Mouse (Mus musculus) cerebellum, adult 9-11 months (tissue): ENCODE data around the gene Hs3st4.

ENCODE experiments used
- DNase-seq: peaks from one replicate; pipeline ENCODE4 v3.0.0; 2022

Gene Hs3st4

DNA sequence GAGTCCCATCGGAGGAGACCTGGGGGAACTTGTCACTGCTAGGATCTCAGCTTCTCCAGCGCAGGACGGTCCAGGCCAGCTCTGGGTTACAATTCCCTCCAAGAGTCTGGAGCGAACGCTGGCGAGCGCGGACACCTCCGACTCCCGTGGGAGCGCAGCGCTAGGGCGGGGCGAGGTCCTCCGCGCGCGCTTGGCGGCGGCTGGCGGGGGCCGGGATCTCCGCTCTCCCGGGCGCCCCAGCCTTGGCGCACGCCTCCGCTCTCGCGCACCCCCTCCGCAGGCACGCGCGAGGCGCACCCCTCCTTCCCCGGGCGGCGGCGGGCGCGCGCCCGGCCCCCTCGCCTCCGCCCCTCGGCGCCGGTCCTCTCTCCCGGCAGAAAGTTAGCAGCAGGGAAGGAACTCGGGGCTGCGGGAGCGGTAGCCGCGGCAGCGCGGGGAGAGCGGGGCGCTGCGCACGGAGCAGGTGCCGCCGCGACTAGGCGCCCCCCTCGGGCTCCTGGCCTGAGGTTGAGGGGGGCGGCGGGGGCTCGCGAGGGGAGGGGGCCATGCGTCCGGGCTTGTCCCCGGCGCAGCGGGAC, at the start of gene Hs3st4:
TSS of gene Hs3st4 (plus strand) at position 409 of the 578 bp plus-strand sequence.
- DNase-seq = no peak

DNA sequence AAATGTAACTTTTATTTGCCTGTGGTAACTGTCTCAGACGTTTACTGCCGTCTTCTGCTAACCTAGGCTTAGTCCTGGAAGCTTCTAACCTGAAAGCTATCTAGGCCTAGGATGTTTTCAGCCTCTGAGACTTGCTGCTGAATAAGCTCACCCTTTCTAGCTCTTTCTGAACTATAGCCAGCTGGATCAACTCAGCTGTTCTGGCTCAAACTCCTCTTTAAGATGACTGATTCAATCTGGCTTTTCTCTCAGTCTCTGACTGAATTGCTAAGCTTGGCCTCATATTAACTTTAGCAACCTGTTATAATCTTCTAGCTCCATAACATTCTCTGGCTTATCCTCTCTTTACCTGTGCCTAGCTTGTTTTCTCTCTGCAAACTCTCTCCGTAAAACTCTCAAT, 35.8 kb upstream of the Hs3st4 start:
- no peak for DNase-seq

DNA sequence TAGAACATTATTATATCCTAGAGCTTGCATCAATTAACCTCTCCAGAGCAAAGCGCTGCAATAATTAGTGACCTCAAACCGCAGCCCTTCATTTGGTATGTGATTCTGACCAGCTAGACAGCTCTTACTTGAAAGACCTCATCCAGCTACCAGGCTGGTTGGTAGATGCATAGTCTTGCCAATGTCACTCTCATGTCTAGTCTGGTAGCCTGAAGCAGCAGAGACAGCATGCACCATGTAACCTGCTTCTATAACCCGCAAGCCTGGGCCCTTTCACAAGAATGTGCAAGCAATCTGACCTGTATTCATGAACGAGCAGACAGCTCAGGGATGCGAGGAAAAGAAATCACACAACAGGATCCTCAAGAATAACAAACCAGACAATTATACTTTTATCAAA, 19.6 kb upstream of the Hs3st4 start:
- no peak for DNase-seq

DNA sequence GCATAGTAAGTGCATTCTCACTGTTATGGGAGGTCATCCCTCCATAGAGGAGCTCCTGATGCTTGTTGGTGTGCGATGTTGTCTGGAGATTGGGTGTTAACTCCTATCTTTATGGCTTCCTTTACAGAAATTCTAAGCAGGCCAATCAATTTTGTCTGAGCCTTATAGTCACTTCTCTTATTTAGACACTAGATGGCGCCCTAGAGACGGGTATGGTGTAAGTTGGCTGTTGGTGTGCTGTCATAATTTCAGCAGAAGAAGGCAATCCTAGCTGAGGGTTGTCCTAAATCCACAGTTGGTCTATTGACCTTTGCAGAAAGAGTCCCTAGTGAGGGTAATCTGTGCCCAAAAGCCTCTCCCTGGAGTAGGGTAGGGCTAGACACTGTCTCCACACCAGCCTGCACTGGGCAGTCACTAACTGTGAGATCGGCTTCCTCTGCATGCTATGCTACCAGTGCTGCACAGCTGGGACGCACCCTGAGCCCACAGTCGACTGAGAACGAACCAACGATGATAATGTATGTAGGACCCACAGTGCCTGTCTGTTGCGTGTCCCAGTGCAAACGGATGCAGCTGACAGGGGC, 18.0 kb upstream of the Hs3st4 start:
- DNase-seq = no peak

DNA sequence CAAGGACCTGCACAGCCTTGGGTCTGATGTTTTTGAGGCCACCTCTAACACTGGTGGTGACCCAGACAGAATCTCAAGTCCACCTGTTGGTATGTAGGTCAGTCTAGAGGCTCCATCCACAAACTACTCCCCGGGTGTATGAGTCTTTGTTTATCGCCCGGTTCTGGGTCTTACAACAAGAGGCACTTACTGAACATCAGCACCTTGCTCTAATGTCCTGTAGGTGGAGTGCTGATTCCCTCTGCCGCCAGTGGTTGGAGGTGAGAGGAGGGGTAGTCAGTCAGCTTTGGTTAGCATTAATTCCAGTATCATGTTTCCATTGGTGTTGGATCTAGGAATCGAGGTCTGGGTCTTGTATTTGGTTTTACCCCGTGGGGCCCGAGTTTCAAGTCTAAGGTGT, 17.2 kb upstream of the Hs3st4 start:
- DNase-seq = no peak

DNA sequence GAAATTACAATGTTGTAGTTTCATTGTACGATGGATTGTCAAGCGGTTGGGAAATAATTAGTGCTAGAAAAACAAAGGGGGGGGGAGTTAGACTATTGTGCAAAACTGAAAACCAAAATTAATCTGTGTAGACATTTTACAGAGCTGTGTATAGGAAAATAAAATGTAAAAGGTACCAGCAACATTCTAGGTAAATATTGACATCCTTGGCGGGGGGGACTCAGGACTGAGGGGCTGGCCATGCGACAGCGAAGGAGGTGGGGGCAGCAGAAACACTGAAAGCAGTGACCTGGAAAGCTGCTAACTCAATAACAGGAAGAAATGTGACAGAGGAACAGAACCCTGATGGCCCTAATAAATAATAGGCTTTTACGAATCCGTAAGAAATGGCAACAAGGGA, 7.2 kb upstream of the Hs3st4 start:
- no peak for DNase-seq

DNA sequence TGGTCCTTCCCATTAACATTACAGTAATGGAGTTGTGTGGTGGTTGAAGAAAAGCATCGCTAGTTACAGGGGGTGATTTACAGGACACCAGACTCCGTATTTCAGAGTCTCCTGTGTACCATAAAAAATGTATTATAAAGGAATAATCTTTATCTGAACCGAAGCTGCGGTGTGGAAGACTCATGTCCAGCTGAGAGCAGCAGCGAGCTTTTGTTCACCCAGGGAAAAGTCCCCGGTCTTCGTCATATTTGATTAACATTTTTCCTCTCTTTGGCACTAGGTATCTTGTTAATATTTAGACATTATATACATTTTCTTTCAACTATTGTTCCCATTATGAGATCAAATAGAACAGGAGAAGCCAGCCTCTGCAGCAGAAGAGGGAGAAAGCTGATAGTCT, 1.2 kb upstream of the Hs3st4 start:
- DNase-seq = no peak

DNA sequence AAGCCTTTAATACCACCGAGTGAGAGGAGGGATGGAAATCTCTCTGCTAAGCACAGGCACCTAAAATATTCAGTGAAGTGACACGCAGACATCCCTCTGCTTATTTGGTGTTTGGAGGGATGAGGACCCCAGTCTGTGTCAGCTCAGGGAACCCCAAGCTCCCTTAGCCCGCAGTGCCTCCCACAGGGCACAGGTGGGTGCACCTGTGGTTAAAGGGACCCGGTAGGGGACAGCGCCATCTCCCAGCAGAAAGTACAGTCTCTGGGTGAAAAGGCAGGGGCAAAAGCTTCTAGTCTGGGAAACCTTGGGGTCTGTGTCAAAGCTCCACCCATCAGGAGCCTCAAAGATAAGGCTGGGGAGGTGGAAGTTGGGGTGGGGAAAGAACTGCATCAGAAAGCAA, 659 bp upstream of the Hs3st4 start:
- DNase-seq = no peak

DNA sequence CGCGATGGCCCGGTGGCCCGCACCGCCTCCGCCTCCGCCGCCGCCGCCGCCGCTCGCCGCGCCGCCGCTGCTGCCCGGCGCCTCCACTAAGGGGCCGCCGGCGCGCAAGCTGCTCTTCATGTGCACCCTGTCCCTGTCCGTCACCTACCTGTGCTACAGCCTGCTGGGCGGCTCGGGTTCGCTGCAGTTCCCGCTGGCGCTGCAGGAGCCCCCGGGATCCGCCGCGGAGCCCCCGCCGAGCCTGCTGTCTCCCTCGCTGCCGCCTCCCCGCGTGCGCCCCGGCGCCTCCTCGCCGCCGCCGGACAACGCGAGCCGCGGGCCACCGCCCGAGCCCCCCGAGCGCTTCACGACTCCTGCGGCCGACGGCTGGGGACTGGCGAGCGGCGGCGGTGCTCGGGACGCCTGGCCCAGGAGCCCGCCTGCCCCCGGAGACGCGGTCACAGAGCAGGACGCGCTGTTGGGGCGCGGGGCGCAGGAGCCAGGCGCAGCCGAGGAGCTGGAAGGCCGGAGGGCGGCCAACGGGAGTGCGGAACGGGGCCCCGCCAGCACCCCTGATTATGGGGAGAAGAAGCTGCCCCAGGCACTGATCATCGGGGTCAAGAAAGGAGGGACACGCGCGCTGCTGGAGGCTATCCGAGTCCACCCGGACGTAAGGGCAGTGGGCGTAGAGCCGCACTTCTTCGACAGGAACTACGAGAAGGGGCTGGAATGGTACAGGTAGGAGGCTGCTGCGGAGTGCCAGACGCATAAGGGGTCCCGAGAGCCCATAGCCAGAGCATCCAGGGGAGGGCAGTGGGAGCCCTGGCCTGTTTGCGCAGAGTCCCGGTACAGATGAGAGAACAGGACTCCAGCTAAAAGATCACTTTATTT, 743 bp downstream of the Hs3st4 start:
- no peak for DNase-seq

DNA sequence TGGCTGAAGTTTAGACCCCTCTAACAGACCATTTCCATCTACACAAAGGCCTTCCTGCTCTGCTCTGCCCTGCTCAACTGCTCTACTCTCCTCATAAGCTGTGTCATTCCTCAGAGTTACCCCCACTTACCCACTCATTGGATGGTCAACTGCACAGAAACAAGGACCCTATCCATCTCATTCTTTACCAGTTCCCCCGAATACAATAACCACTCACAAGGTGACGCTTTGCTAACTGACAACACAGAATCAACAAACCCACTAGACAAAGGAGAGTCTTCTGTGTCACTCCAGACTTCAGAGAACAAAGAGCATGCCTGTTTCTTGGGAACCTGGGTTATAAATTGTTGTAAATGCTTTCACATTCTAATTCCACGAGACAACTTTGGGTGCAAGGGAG, 9.5 kb downstream of the Hs3st4 start:
- DNase-seq = no peak

DNA sequence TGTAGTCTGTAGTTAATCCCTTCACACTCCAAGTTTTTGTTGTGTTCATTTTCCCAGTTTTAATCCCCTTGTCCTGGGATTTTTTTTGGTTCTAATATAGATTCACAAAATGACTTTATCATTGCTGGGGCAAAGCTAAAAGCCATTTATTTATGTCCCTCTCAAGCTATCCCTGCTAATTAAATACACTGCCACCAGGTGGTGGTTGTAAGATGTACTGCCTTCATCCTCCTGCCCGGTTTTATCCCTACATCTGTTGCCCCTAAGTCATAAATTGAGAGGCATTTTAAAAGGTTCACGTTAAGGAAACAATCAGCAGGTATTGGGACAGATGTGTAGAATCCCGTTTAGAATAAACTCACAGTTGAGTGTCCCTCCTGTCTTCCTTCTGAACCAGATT, 14.6 kb downstream of the Hs3st4 start:
- DNase-seq = no peak

DNA sequence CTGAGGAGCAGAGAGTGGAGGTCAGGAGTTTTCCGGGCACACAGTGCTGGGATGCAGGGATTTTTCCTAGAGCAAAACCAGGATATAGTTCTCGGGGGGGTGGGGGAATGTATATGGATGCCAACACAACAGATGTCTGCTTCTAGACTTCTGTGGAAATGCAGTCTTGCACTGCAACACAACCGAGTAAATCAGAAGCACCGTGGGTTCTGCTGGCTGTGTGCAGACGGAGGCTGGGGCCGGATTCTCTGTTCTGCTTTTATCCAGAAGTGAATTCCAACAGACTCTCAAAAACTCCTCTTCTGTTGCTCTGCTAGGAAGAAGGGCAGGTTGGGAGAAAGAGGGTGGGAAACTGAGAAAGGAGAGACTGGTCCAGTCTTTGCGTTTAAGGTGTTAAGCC, 15.9 kb downstream of the Hs3st4 start:
- no peak for DNase-seq

DNA sequence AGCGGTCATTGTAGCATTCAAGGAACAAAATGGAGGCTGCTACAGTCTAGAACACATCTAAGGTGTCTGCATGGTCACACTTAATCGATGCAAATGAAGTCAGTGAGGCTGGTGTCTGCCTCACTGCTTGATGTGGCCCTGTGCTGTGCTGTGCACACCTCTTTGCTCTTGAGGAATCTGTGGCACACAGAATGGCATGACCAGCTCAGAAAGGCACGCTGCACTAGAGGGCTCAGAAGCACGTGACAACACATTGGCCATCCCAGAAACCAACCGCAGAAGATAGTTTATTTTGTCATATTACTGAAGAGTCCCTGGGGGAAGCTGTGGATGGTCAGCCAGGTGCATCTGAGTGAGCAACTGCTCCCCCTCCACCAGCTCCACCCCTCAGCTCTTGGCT, 44.2 kb downstream of the Hs3st4 start:
- no peak for DNase-seq

DNA sequence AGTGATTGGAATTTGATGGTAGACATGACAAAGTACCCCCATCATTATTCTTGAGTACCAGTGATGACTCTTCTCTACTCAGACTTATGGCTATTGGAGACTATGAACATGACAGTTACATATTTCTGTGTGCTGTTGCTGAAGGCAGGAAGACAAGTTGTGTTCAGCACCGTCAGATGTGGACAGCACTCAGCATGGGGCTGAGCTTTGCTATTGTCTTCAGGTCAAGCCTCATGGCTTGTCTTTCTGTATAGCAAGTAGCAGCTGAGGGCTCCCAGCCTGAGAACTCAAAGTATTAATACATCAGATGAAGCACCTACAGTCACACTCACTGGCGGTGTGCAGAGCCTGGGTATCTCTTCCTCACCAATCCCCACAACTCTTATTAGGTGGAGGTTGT, 49.6 kb downstream of the Hs3st4 start:
- no peak for DNase-seq

DNA sequence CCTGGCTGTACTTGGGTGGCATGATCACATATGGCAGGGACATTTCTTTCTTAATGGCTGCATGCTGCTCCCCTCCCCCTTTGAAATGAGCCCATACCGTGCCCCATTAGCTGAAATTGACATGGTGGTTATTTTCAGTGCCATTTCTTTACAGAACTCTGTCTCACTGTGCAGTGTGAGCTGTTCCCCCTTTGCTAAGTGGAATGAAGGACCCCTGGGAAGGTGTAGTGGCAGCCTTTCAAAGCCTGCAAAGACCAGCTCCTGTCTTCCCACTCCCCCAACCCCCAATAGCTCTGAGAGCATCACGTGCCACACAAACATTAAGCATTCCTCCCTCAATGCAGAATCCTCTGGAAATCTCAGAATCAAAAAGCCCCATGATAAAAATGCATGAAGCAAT, 50.7 kb downstream of the Hs3st4 start:
- no peak for DNase-seq

DNA sequence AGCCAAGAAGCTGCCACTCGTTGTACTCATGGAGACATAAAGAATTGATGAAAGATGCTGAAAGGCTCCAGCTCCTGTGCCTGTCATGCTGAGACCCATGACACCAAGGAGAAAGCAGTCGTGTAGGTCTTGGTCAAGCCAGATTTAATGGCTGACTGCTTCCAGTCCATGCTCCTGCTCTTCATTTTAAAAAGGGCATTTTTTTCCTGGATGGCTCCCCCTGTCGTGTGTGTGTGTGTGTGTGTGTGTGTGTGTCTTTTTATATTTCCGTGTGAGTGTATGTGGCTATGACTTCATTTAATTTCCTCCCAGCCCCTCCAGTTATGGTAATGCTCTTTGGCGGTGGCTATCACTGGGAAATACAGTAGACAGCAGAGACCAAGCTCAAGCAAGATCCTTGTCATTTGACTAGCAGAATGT, 54.6 kb downstream of the Hs3st4 start:
- DNase-seq = no peak

DNA sequence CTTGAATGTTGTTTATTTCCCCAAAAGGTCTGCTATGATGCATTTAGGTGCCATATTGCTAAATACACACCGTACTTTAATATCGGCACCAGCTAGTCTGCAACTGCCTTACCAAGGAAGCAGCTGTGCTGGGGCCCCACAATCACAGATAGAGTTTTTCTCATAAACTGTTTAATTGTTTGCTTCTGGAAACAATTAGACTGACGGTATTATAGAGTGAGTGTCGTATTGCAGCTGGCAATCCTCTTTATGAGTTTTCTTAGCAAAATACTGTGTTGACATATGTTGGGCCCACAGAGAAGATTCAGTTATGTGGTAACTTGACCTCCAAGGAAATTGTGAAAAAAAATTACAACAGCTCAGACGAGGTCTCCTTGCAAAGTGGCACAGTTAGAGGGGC, 56.5 kb downstream of the Hs3st4 start:
- no peak for DNase-seq

DNA sequence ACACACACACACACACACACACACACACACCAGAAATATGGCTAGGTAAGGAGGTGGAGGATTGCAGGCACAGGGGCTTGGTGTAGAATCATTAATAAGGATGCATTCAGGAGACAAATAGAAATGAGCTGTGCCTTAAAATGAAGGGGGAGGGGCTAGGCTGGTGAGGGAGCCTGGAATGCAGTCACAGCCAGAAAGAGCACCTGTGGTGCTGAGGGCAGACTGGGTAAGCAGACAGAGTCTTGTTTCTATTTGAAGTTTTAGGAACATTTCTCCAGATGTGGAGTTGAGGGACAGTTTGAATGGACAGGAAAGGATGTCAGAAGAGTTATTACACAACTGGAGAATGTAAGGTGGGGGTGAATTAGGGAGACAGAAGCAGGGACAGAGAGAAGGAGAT, 64.7 kb downstream of the Hs3st4 start:
- no peak for DNase-seq

DNA sequence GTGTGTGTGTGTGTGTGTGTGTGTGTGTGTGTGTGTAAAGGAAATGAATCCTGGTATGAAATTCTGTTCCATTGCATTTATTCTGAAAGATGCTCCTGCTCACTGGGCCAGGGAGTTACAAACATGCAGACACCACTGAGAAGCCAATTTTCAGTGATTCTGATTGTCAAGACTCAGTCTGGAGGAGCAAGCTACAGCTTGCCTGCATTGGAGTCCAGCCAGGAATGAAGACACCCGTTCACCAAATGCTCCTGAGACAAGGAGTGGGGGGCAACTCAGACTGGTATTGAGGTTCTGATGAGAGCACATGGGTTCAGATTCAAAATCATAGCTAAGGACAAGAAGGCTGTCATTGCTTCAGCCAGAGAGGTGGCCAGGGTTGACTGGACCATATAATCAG, 66.3 kb downstream of the Hs3st4 start:
- DNase-seq = no peak

DNA sequence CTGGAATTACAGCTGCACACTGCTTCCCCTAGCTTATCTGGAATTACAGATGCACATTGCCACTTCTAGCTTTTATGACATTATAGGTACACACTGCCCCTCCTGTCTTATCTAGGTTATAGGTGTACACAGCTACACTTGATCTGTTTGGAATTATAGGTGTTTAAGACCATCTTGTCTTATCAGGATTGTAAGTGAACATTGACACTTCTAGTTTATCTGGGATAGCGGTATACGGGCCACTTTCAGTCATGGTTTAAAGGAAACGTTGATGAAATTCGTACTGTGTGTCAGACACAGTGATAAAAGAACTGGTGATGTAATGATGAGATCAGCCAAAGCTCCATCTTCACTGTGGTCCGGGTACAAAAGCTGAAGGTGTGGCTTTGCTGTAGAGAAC, 67.8 kb downstream of the Hs3st4 start:
- DNase-seq = no peak

DNA sequence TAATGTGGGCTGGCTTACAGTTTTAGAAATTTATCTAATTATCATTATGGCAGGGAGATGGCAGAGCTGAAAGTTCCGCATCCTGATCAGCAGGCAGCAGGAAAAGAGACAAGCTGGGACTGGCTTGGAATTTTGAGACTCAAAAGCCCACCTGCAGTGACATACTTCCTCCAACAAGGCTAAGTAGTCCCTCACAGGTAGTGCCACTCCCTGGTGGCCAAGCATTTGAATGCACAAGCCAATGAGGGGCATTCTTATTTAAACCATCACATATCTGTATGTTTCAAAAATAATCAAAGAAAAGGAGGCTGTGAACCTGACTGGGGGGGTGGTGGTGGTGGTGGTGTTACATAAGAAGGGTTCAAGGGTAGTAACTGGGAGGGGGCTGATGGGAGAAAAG, 101.1 kb downstream of the Hs3st4 start:
- DNase-seq = no peak

DNA sequence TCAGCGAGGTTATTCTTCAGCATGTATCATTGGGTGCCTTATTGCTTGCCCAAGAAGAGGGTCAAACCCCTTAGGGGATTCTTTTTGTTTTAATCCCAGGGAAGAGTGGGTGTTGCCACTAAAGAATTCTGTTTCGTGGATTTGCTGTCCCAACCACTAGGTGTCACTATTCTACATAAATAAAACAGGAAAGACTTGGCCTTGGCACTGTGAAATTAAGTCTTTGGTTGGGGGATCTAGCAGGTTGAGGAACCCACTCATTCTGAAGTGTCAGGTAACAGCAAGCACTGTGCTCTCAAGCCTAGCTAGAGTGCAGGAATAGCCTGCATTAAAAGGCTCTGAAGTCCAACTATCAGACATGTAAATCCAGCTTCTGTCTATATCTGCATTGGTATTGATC, 146.3 kb downstream of the Hs3st4 start:
- peak; percentile 28 for DNase-seq

DNA sequence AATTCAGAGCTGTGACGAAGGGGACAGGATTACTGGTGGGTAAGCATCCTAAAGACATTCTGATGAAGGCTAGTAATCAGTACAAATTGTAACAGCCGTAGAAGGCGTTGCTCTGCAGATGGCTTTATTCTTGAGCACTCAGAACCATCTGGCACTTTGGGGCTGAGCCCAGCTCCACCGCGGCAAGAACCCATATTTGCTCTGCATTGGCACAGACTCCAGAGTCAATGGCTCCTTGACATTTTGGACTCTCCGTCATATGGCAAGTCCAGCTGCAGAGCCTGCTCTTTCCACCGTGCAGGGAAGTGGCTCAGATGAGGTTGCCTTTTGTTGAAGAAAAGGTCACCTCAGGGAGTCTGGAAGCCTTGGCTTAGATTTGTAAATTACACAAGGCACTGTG, 148.6 kb downstream of the Hs3st4 start:
- DNase-seq = peak; percentile 95

DNA sequence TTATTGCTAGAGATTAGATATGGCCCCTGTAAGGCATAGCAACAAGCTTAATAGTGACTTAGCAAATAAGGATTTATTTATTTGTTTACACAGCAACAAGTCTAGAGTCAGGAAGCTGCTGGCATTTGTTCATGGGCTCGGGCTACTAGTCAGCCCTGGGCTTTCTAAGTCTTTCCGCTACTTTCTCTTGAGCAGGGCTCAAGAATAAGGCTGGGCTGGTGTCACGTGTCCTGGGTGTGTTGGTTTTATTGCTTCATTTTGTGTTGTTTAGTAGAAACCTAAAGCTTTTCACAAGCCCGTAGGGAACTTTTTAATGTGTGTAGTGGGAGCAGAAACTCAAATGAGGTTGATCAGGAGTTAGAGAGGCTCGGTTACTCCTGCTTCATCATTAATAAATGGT, 153.5 kb downstream of the Hs3st4 start:
- DNase-seq = no peak

DNA sequence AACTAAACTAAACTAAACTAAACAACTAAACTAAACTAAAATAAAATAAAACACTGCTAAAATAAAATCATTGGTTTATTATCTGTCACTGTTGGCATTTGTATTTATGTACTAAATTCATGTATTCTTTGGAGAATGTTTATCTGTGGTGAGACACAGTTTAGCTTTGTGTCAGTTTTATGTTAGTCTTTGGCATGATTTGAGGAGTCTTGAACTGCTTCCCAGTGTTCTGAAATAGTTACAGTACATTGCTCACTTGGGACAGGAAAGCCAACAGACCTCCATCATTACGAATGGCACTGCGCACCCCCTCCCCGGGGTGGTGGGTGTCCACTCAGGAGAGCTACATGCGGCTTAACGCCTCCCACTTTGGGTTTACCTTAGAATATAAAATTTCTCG, 158.6 kb downstream of the Hs3st4 start:
- no peak for DNase-seq
